Mouse (Mus musculus): ENCODE data around the gene Hcfc1r1. TPM values are rescaled to one million over a fixed set of nuclear protein-coding genes. Genes with fewer than 3 reads are reported as not detected.

The Hcfc1r1 gene
- polyA plus RNA-seq, 1 experiment from 2014 or later: 110 TPM

GRCm38 (mm10) chr17:23679127-23679835, 5.9 kb downstream of the Hcfc1r1 start, which contains the start of gene Cldn6:
Cldn6 (plus strand) TSS chr17:23679249.
- H3K9ac ChIP-seq (replicated peaks; ENCODE audit: low read depth, low read length): peak within 1 kb of the TSS; percentile 25
- H3K9me3 ChIP-seq (ENCODE audit: control insufficient read depth, low read depth, low read length): no peaks in the 10 kb centered on the region
- peak within 1 kb of the TSS; percentile 52; the same call in 1 of the 2 replicates for H3K27ac ChIP-seq (ENCODE audit: low read length)
- peak within 1 kb of the TSS; percentile 29 for H3K4me2 ChIP-seq (replicated peaks; ENCODE audit: low read depth, low read length)
- no peak; the same call in 1 of the 2 replicates for ATAC-seq (ENCODE audit: insufficient number of reproducible peaks, insufficient read depth, low FRiP score, low read depth)
- no peaks in the 10 kb centered on the region; the same call in 1 of the 2 replicates for H3K36me3 ChIP-seq (ENCODE audit: control insufficient read depth, insufficient read depth, low read length)
- H3K27me3 ChIP-seq (ENCODE audit: control insufficient read depth, insufficient read depth, low read length): peaks cover 22% of the 10 kb centered on the region
- H3K4me3 ChIP-seq (ENCODE audit: low read depth, low read length): peak within 1 kb of the TSS; percentile 26
- peaks cover 29% of the 10 kb centered on the region for H3K4me1 ChIP-seq (ENCODE audit: control insufficient read depth, insufficient read depth, low read length)
- 1% methylated on average over 38 of the region's 38 CpGs for whole genome bisulfite sequencing

- Histone ChIP-seq H3K9ac (replicated peaks; ENCODE audit: low read depth, low read length) (no peak overlapping the region), H3K9me3 (ENCODE audit: control insufficient read depth, low read depth, low read length) (no peaks in the 10 kb centered on the region), H3K27me3 (ENCODE audit: control insufficient read depth, insufficient read depth, low read length) (peaks cover 22% of the 10 kb centered on the region), H3K4me1 (ENCODE audit: control insufficient read depth, insufficient read depth, low read length) (peaks cover 24% of the 10 kb centered on the region), H3K4me2 (replicated peaks; ENCODE audit: low read depth, low read length) (peak overlapping the region; percentile 29), H3K27ac (ENCODE audit: low read length) (peak overlapping the region; percentile 49; the same call in 1 of the 2 replicates), H3K36me3 (ENCODE audit: control insufficient read depth, insufficient read depth, low read length) (no peaks in the 10 kb centered on the region; the same call in 1 of the 2 replicates), H3K4me3 (ENCODE audit: low read depth, low read length) (peak overlapping the region; percentile 26)
- no peak for ATAC-seq (ENCODE audit: insufficient number of reproducible peaks, insufficient read depth, low FRiP score, low read depth)
- WGBS: 56% methylated on average over 9 of the region's 9 CpGs
Measured at GRCm38 (mm10) chr17:23680336-23680735, 6.9 kb downstream of the Hcfc1r1 start.

- Histone ChIP-seq H3K4me2 (replicated peaks; ENCODE audit: low read depth, low read length) (peak overlapping the region; percentile 29), H3K4me1 (ENCODE audit: control insufficient read depth, insufficient read depth, low read length) (peaks cover 17% of the 10 kb centered on the region), H3K9ac (replicated peaks; ENCODE audit: low read depth, low read length) (no peak overlapping the region), H3K36me3 (ENCODE audit: control insufficient read depth, insufficient read depth, low read length) (no peaks in the 10 kb centered on the region; the same call in 1 of the 2 replicates), H3K27ac (ENCODE audit: low read length) (no peak overlapping the region; the same call in 1 of the 2 replicates), H3K9me3 (ENCODE audit: control insufficient read depth, low read depth, low read length) (no peaks in the 10 kb centered on the region), H3K4me3 (ENCODE audit: low read depth, low read length) (0 out of 2 replicates have a peak overlapping the region, but pooled peaks have one; percentile 26), H3K27me3 (ENCODE audit: control insufficient read depth, insufficient read depth, low read length) (peaks cover 22% of the 10 kb centered on the region)
- no peak for ATAC-seq (ENCODE audit: insufficient number of reproducible peaks, insufficient read depth, low FRiP score, low read depth)
- WGBS: 48% methylated on average over 10 of the region's 10 CpGs
Measured at GRCm38 (mm10) chr17:23681086-23681485, 7.7 kb downstream of the Hcfc1r1 start.

GRCm38 (mm10) chr17:23682092-23682491, 8.7 kb downstream of the Hcfc1r1 start:
- H3K36me3 ChIP-seq (ENCODE audit: control insufficient read depth, insufficient read depth, low read length): no peaks in the 10 kb centered on the region; the same call in 1 of the 2 replicates
- peak overlapping the region; percentile 29; the same call in 1 of the 2 replicates for H3K4me2 ChIP-seq (replicated peaks; ENCODE audit: low read depth, low read length)
- peaks cover 10% of the 10 kb centered on the region for H3K4me1 ChIP-seq (ENCODE audit: control insufficient read depth, insufficient read depth, low read length)
- no peak for ATAC-seq (ENCODE audit: insufficient number of reproducible peaks, insufficient read depth, low FRiP score, low read depth)
- no peaks in the 10 kb centered on the region for H3K9me3 ChIP-seq (ENCODE audit: control insufficient read depth, low read depth, low read length)
- 39% methylated on average over 4 of the region's 4 CpGs for WGBS
- peaks cover 22% of the 10 kb centered on the region for H3K27me3 ChIP-seq (ENCODE audit: control insufficient read depth, insufficient read depth, low read length)
- no peak overlapping the region for H3K4me3 ChIP-seq (ENCODE audit: low read depth, low read length)
- H3K27ac ChIP-seq (ENCODE audit: low read length): peak overlapping the region; percentile 15; the same call in 1 of the 2 replicates
- no peak overlapping the region for H3K9ac ChIP-seq (replicated peaks; ENCODE audit: low read depth, low read length)

- H3K36me3 ChIP-seq (ENCODE audit: control insufficient read depth, insufficient read depth, low read length): no peaks in the 10 kb centered on the region; the same call in 1 of the 2 replicates
- ATAC-seq (ENCODE audit: insufficient number of reproducible peaks, insufficient read depth, low FRiP score, low read depth): no peak
- peaks cover 10% of the 10 kb centered on the region for H3K4me1 ChIP-seq (ENCODE audit: control insufficient read depth, insufficient read depth, low read length)
- H3K9me3 ChIP-seq (ENCODE audit: control insufficient read depth, low read depth, low read length): no peaks in the 10 kb centered on the region
- WGBS: 66% methylated on average over 3 of the region's 3 CpGs
- H3K9ac ChIP-seq (replicated peaks; ENCODE audit: low read depth, low read length): no peak overlapping the region
- no peak overlapping the region for H3K27ac ChIP-seq (ENCODE audit: low read length)
- peaks cover 22% of the 10 kb centered on the region for H3K27me3 ChIP-seq (ENCODE audit: control insufficient read depth, insufficient read depth, low read length)
- no peak overlapping the region for H3K4me2 ChIP-seq (replicated peaks; ENCODE audit: low read depth, low read length)
- H3K4me3 ChIP-seq (ENCODE audit: low read depth, low read length): no peak overlapping the region
Measured at GRCm38 (mm10) chr17:23682530-23682929, 9.1 kb downstream of the Hcfc1r1 start.

GRCm38 (mm10) chr17:23683226-23683625, 9.8 kb downstream of the Hcfc1r1 start:
- H3K9ac ChIP-seq (replicated peaks; ENCODE audit: low read depth, low read length): no peak overlapping the region
- peaks cover 10% of the 10 kb centered on the region for H3K4me1 ChIP-seq (ENCODE audit: control insufficient read depth, insufficient read depth, low read length)
- no peaks in the 10 kb centered on the region for H3K9me3 ChIP-seq (ENCODE audit: control insufficient read depth, low read depth, low read length)
- WGBS: 21% methylated on average over 15 of the region's 15 CpGs
- no peak for ATAC-seq (ENCODE audit: insufficient number of reproducible peaks, insufficient read depth, low FRiP score, low read depth)
- H3K4me3 ChIP-seq (ENCODE audit: low read depth, low read length): no peak overlapping the region
- no peak overlapping the region for H3K27ac ChIP-seq (ENCODE audit: low read length)
- H3K27me3 ChIP-seq (ENCODE audit: control insufficient read depth, insufficient read depth, low read length): peaks cover 22% of the 10 kb centered on the region
- no peaks in the 10 kb centered on the region; the same call in 1 of the 2 replicates for H3K36me3 ChIP-seq (ENCODE audit: control insufficient read depth, insufficient read depth, low read length)
- peak overlapping the region; percentile 20 for H3K4me2 ChIP-seq (replicated peaks; ENCODE audit: low read depth, low read length)

GRCm38 (mm10) chr17:23683856-23684672, 10.7 kb downstream of the Hcfc1r1 start, which contains the start of gene Cldn9:
Cldn9 (minus strand) TSS chr17:23684026.
- Histone ChIP-seq H3K4me2 (replicated peaks; ENCODE audit: low read depth, low read length) (peak within 1 kb of the TSS; percentile 20), H3K4me3 (ENCODE audit: low read depth, low read length) (no peak within 1 kb of the TSS), H3K36me3 (ENCODE audit: control insufficient read depth, insufficient read depth, low read length) (no peaks in the 10 kb centered on the region; the same call in 1 of the 2 replicates), H3K9me3 (ENCODE audit: control insufficient read depth, low read depth, low read length) (no peaks in the 10 kb centered on the region), H3K9ac (replicated peaks; ENCODE audit: low read depth, low read length) (no peak within 1 kb of the TSS), H3K4me1 (ENCODE audit: control insufficient read depth, insufficient read depth, low read length) (peaks cover 10% of the 10 kb centered on the region), H3K27ac (ENCODE audit: low read length) (0 out of 2 replicates have a peak within 1 kb of the TSS, but pooled peaks have one; percentile 10), H3K27me3 (ENCODE audit: control insufficient read depth, insufficient read depth, low read length) (peaks cover 18% of the 10 kb centered on the region)
- 27% methylated on average over 15 of the region's 15 CpGs for WGBS
- peak; percentile 59; the same call in 1 of the 2 replicates for ATAC-seq (ENCODE audit: insufficient number of reproducible peaks, insufficient read depth, low FRiP score, low read depth)

- Histone ChIP-seq H3K4me2 (replicated peaks; ENCODE audit: low read depth, low read length) (no peak overlapping the region), H3K27me3 (ENCODE audit: control insufficient read depth, insufficient read depth, low read length) (0 out of 2 replicates have a peak, but pooled peaks cover 4% of the 10 kb centered on the region), H3K36me3 (ENCODE audit: control insufficient read depth, insufficient read depth, low read length) (no peaks in the 10 kb centered on the region), H3K9ac (replicated peaks; ENCODE audit: low read depth, low read length) (no peak overlapping the region), H3K4me3 (ENCODE audit: low read depth, low read length) (no peak overlapping the region), H3K9me3 (ENCODE audit: control insufficient read depth, low read depth, low read length) (no peaks in the 10 kb centered on the region), H3K27ac (ENCODE audit: low read length) (no peak overlapping the region), H3K4me1 (ENCODE audit: control insufficient read depth, insufficient read depth, low read length) (no peaks in the 10 kb centered on the region)
- 50% methylated on average over 1 of the region's 1 CpGs for WGBS
- ATAC-seq (ENCODE audit: insufficient number of reproducible peaks, insufficient read depth, low FRiP score, low read depth): 0 out of 2 replicates have a peak, but pooled peaks have one; percentile 43
Measured at GRCm38 (mm10) chr17:23694491-23694890, 21.1 kb downstream of the Hcfc1r1 start.

Data from stomach, embryonic 14.5 days (tissue).